Mouse (Mus musculus) heart, adult 2 months (tissue): Measurements from ENCODE around the gene 5430427O19Rik.

Source experiments
- CTCF ChIP-seq: fragments of 200-600 bp; IDR thresholded peaks from 2 replicates; pipeline ENCODE4 v1.8.1; 2022; ENCODE audit warnings: antibody characterized with exemption, mild to moderate bottlenecking, moderate library complexity
- EP300 ChIP-seq: fragments of 200-500 bp; IDR thresholded peaks from 2 replicates; pipeline ENCODE4 v1.6.1; 2011; ENCODE audit warnings: low read depth, low read length, control low read depth; ENCODE audit not compliant: insufficient read depth
- POLR2A ChIP-seq: fragments of 200-500 bp; IDR thresholded peaks from 2 replicates; pipeline ENCODE4 v1.6.1; 2011; ENCODE audit warnings: mild to moderate bottlenecking, low read depth, low read length, control low read depth; ENCODE audit not compliant: insufficient read depth

DNA sequence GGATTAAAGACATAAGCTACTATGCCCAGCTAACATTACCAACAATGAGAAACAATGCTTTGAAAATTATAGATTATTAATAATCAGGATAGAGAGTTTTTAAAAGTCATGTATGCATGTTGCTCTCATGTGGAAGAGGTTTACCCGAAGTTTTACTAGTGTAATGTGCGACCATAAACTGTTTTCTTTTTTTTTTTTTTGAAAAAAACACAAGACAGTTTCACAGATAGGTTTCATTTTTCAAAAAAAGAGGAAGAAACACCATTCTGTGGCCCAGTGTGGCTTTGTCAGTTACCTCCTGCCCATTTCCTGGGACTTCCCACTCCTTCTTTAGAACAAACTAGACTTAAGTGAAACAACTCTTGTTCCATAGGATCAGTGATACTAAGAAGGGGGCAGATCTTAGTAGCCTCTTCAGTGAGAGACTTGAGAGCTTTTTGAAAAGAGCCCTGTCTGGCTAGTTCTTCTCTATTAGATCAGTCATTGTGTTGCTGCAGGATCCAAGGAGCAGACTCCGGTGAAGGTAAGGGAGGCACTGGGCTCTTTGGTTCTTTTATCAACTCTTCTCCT is at the start of gene 5430427O19Rik:
- TF ChIP-seq POLR2A (no peak), CTCF (no peak), EP300 (no peak)
